Mouse (Mus musculus): ENCODE results near the gene Aldh1a2. TPM values are rescaled to one million over a fixed set of nuclear protein-coding genes. Genes with fewer than 3 reads are reported as not detected.

Gene Aldh1a2
- polyA plus RNA-seq, 1 experiment from 2014 or later, result 38.4 TPM

- Histone ChIP-seq H3K4me2 (replicated peaks; ENCODE audit: low read depth) (no peak overlapping the region), H3K4me3 (ENCODE audit: low read depth, low read length) (no peak overlapping the region), H3K36me3 (ENCODE audit: control insufficient read depth, insufficient read depth) (no peaks in the 10 kb centered on the region), H3K27me3 (replicated peaks; ENCODE audit: control insufficient read depth, insufficient read depth, low read length) (no peaks in the 10 kb centered on the region), H3K4me1 (replicated peaks; ENCODE audit: control insufficient read depth, insufficient read depth, low read length) (no peaks in the 10 kb centered on the region), H3K27ac (ENCODE audit: low read depth, low read length) (no peak overlapping the region), H3K9ac (ENCODE audit: low read depth, low read length) (no peak overlapping the region), H3K9me3 (ENCODE audit: control insufficient read depth) (no peaks in the 10 kb centered on the region)
- peak; percentile 32; the same call in 1 of the 2 replicates for TF ChIP-seq CTCF (IDR thresholded peaks at IDR 0.05; ENCODE audit: low read depth)
- WGBS, result 63% methylated on average over 9 of the region's 9 CpGs
- no peak for ATAC-seq
These were observed 42.1 kb upstream of the Aldh1a2 start for GRCm38 (mm10) chr9:71173533-71173932.

- no peak overlapping the region for H3K9ac ChIP-seq (ENCODE audit: low read depth, low read length)
- H3K27me3 ChIP-seq (replicated peaks; ENCODE audit: control insufficient read depth, insufficient read depth, low read length), result no peaks in the 10 kb centered on the region
- no peak overlapping the region for H3K4me3 ChIP-seq (ENCODE audit: low read depth, low read length)
- H3K36me3 ChIP-seq (ENCODE audit: control insufficient read depth, insufficient read depth), result no peaks in the 10 kb centered on the region
- H3K4me1 ChIP-seq (replicated peaks; ENCODE audit: control insufficient read depth, insufficient read depth, low read length), result no peaks in the 10 kb centered on the region
- no peak for TF ChIP-seq CTCF (IDR thresholded peaks at IDR 0.05; ENCODE audit: low read depth)
- ATAC-seq, result no peak
- H3K27ac ChIP-seq (ENCODE audit: low read depth, low read length), result no peak overlapping the region
- H3K4me2 ChIP-seq (replicated peaks; ENCODE audit: low read depth), result no peak overlapping the region
- 63% methylated on average over 5 of the region's 5 CpGs for WGBS
- no peaks in the 10 kb centered on the region for H3K9me3 ChIP-seq (ENCODE audit: control insufficient read depth)
These were observed 41.1 kb upstream of the Aldh1a2 start for GRCm38 (mm10) chr9:71174316-71174975.

GRCm38 (mm10) chr9:71175686-71176085, 39.9 kb upstream of the Aldh1a2 start:
- no peak for TF ChIP-seq CTCF (IDR thresholded peaks at IDR 0.05; ENCODE audit: low read depth)
- no peaks in the 10 kb centered on the region for H3K4me1 ChIP-seq (replicated peaks; ENCODE audit: control insufficient read depth, insufficient read depth, low read length)
- no peak overlapping the region for H3K27ac ChIP-seq (ENCODE audit: low read depth, low read length)
- no peaks in the 10 kb centered on the region for H3K9me3 ChIP-seq (ENCODE audit: control insufficient read depth)
- ATAC-seq, result no peak
- no peak overlapping the region for H3K9ac ChIP-seq (ENCODE audit: low read depth, low read length)
- no peak overlapping the region for H3K4me2 ChIP-seq (replicated peaks; ENCODE audit: low read depth)
- no peaks in the 10 kb centered on the region for H3K36me3 ChIP-seq (ENCODE audit: control insufficient read depth, insufficient read depth)
- WGBS, result 86% methylated on average over 1 of the region's 1 CpGs
- H3K4me3 ChIP-seq (ENCODE audit: low read depth, low read length), result no peak overlapping the region
- H3K27me3 ChIP-seq (replicated peaks; ENCODE audit: control insufficient read depth, insufficient read depth, low read length), result no peaks in the 10 kb centered on the region

- Histone ChIP-seq H3K36me3 (ENCODE audit: control insufficient read depth, insufficient read depth) (no peaks in the 10 kb centered on the region), H3K9me3 (ENCODE audit: control insufficient read depth) (0 out of 2 replicates have a peak, but pooled peaks cover 3% of the 10 kb centered on the region), H3K9ac (ENCODE audit: low read depth, low read length) (no peak overlapping the region), H3K27me3 (replicated peaks; ENCODE audit: control insufficient read depth, insufficient read depth, low read length) (no peaks in the 10 kb centered on the region), H3K4me2 (replicated peaks; ENCODE audit: low read depth) (no peak overlapping the region), H3K4me1 (replicated peaks; ENCODE audit: control insufficient read depth, insufficient read depth, low read length) (no peaks in the 10 kb centered on the region), H3K4me3 (ENCODE audit: low read depth, low read length) (no peak overlapping the region), H3K27ac (ENCODE audit: low read depth, low read length) (no peak overlapping the region)
- no peak for TF ChIP-seq CTCF (IDR thresholded peaks at IDR 0.05; ENCODE audit: low read depth)
- ATAC-seq, result no peak
- whole genome bisulfite sequencing, result 61% methylated on average over 6 of the region's 6 CpGs
These were observed 36.2 kb upstream of the Aldh1a2 start for GRCm38 (mm10) chr9:71179276-71179896.

- no peak overlapping the region for H3K9ac ChIP-seq (ENCODE audit: low read depth, low read length)
- H3K9me3 ChIP-seq (ENCODE audit: control insufficient read depth), result 0 out of 2 replicates have a peak, but pooled peaks cover 3% of the 10 kb centered on the region
- no peak overlapping the region for H3K4me3 ChIP-seq (ENCODE audit: low read depth, low read length)
- H3K4me1 ChIP-seq (replicated peaks; ENCODE audit: control insufficient read depth, insufficient read depth, low read length), result no peaks in the 10 kb centered on the region
- H3K27me3 ChIP-seq (replicated peaks; ENCODE audit: control insufficient read depth, insufficient read depth, low read length), result no peaks in the 10 kb centered on the region
- H3K27ac ChIP-seq (ENCODE audit: low read depth, low read length), result no peak overlapping the region
- ATAC-seq, result no peak
- 64% methylated on average over 8 of the region's 8 CpGs for WGBS
- peak; percentile 58 for TF ChIP-seq CTCF (IDR thresholded peaks at IDR 0.05; ENCODE audit: low read depth)
- H3K36me3 ChIP-seq (ENCODE audit: control insufficient read depth, insufficient read depth), result no peaks in the 10 kb centered on the region
- H3K4me2 ChIP-seq (replicated peaks; ENCODE audit: low read depth), result no peak overlapping the region
These were observed 35.5 kb upstream of the Aldh1a2 start for GRCm38 (mm10) chr9:71179964-71180700.

- Histone ChIP-seq H3K4me3 (ENCODE audit: low read depth, low read length) (no peak overlapping the region), H3K9ac (ENCODE audit: low read depth, low read length) (no peak overlapping the region), H3K27me3 (replicated peaks; ENCODE audit: control insufficient read depth, insufficient read depth, low read length) (no peaks in the 10 kb centered on the region), H3K9me3 (ENCODE audit: control insufficient read depth) (0 out of 2 replicates have a peak, but pooled peaks cover 3% of the 10 kb centered on the region), H3K36me3 (ENCODE audit: control insufficient read depth, insufficient read depth) (no peaks in the 10 kb centered on the region), H3K4me2 (replicated peaks; ENCODE audit: low read depth) (no peak overlapping the region), H3K4me1 (replicated peaks; ENCODE audit: control insufficient read depth, insufficient read depth, low read length) (no peaks in the 10 kb centered on the region), H3K27ac (ENCODE audit: low read depth, low read length) (no peak overlapping the region)
- TF ChIP-seq CTCF (IDR thresholded peaks at IDR 0.05; ENCODE audit: low read depth), result no peak
- no peak for ATAC-seq
These were observed 30.3 kb upstream of the Aldh1a2 start for GRCm38 (mm10) chr9:71185285-71185684.

All from intestine, postnatal 0 days (tissue).